Mouse (Mus musculus): ENCODE data around the gene Siah3. TPM values are rescaled to one million over a fixed set of nuclear protein-coding genes. Genes with fewer than 3 reads are reported as not detected.

The Siah3 gene
- total and polyA plus RNA-seq, 2 experiments from 2014 or later = not detected

DNA sequence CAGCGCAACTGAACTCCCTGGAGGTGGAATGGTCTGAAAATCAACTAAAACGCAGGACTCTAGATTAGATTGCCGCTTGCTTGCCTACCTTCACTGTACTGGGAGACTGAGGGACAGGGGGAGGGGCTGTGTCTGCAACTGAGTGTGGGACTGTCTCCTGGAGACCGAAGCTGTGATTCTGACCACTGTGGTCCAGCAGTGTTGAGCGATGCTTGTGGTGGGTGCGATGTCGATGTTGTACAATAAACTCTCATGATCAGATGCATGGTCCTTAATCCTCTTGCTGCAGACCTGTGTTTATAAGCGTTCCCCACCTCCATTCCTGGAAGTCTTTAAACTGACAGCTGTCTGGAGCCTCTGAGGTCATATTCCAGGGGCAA, 1.4 kb downstream of the Siah3 start:
- 23% methylated on average over 8 of the region's 8 CpGs for WGBS
- DNase-seq (ENCODE audit: low spot score) (no peak), ATAC-seq (ENCODE audit: insufficient read depth, low read depth) (no peak)
- Histone ChIP-seq H3K27ac (ENCODE audit: low read depth) (no peak overlapping the region), H3K36me3 (replicated peaks; ENCODE audit: control insufficient read depth, insufficient read depth, low read length) (no peaks in the 10 kb centered on the region), H3K4me3 (ENCODE audit: low read depth, low read length) (peak overlapping the region; percentile 13), H3K9me3 (replicated peaks; ENCODE audit: control insufficient read depth, low read length) (no peaks in the 10 kb centered on the region), H3K27me3 (ENCODE audit: control insufficient read depth, insufficient read depth, low read length) (peaks cover 32% of the 10 kb centered on the region), H3K9ac (replicated peaks; ENCODE audit: low read depth, low read length) (no peak overlapping the region), H3K4me1 (ENCODE audit: control insufficient read depth, insufficient read depth) (no peaks in the 10 kb centered on the region), H3K4me2 (ENCODE audit: low read depth, low read length) (peak overlapping the region; percentile 55)
- TF ChIP-seq CTCF (IDR thresholded peaks at IDR 0.05; ENCODE audit: low read depth) (no peak), EP300 (IDR thresholded peaks at IDR 0.05; ENCODE audit: low read depth) (no peak)

- H3K27ac ChIP-seq (ENCODE audit: low read depth) = no peak overlapping the region
- H3K36me3 ChIP-seq (replicated peaks; ENCODE audit: control insufficient read depth, insufficient read depth, low read length) = no peaks in the 10 kb centered on the region
- 76% methylated on average over 10 of the region's 10 CpGs for WGBS
- DNase-seq (ENCODE audit: low spot score) (no peak), ATAC-seq (ENCODE audit: insufficient read depth, low read depth) (no peak)
- H3K4me1 ChIP-seq (ENCODE audit: control insufficient read depth, insufficient read depth) = no peaks in the 10 kb centered on the region
- H3K9me3 ChIP-seq (replicated peaks; ENCODE audit: control insufficient read depth, low read length) = no peaks in the 10 kb centered on the region
- TF ChIP-seq EP300 (IDR thresholded peaks at IDR 0.05; ENCODE audit: low read depth) = no peak
- TF ChIP-seq CTCF (IDR thresholded peaks at IDR 0.05; ENCODE audit: low read depth) = no peak
- no peak overlapping the region for H3K4me3 ChIP-seq (ENCODE audit: low read depth, low read length)
- peaks cover 30% of the 10 kb centered on the region for H3K27me3 ChIP-seq (ENCODE audit: control insufficient read depth, insufficient read depth, low read length)
- H3K9ac ChIP-seq (replicated peaks; ENCODE audit: low read depth, low read length) = no peak overlapping the region
- H3K4me2 ChIP-seq (ENCODE audit: low read depth, low read length) = no peak overlapping the region
These were observed 3.6 kb downstream of the Siah3 start for GRCm38 (mm10) chr14:75459431-75459830.

DNA sequence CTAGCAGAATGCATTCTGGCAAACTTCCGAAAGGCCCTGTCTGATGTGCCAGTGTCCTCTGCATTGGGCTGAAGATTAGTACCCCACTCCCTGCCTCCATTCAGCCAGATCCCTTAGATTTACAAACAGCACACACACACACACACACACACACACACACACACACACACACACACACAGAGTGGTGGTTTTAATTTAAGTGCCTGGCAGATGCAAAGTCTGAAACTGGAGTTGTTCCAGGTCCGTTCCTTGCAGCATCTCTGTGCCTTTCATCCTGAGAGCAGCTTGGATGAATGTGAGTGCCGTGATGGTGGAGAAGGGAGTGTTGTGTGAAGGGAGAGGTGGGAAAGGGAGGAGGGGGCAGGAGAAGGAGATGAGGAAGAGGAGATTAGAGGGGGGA, 4.2 kb downstream of the Siah3 start:
- H3K4me2 ChIP-seq (ENCODE audit: low read depth, low read length) = no peak overlapping the region
- H3K27ac ChIP-seq (ENCODE audit: low read depth) = no peak overlapping the region
- H3K4me3 ChIP-seq (ENCODE audit: low read depth, low read length) = no peak overlapping the region
- ATAC-seq (ENCODE audit: insufficient read depth, low read depth) (no peak), DNase-seq (ENCODE audit: low spot score) (no peak)
- WGBS = 49% methylated on average over 3 of the region's 3 CpGs
- H3K36me3 ChIP-seq (replicated peaks; ENCODE audit: control insufficient read depth, insufficient read depth, low read length) = no peaks in the 10 kb centered on the region
- no peaks in the 10 kb centered on the region for H3K4me1 ChIP-seq (ENCODE audit: control insufficient read depth, insufficient read depth)
- TF ChIP-seq EP300 (IDR thresholded peaks at IDR 0.05; ENCODE audit: low read depth) = no peak
- TF ChIP-seq CTCF (IDR thresholded peaks at IDR 0.05; ENCODE audit: low read depth) = no peak
- H3K27me3 ChIP-seq (ENCODE audit: control insufficient read depth, insufficient read depth, low read length) = peaks cover 25% of the 10 kb centered on the region
- H3K9ac ChIP-seq (replicated peaks; ENCODE audit: low read depth, low read length) = no peak overlapping the region
- no peaks in the 10 kb centered on the region for H3K9me3 ChIP-seq (replicated peaks; ENCODE audit: control insufficient read depth, low read length)

DNA sequence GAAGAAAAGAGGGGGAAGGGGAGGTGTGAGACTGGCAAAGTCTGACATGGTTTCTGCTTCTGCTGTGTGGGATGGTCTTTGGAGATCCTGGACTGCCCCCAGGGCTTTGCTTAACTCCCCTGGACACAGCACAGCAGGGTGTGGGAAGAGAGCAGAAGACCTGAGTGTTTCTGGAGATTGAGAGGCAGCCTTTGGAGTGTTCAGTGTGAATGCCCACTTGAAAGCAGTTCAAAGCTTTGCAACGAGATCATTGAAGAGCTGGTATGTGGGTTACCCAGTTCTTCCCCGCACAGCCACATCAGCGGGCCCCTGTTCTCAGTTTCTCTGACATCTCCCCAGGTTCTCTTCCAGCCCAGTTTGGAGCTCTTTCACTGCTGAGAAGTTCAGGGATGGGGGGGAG, 4.7 kb downstream of the Siah3 start:
- TF ChIP-seq EP300 (IDR thresholded peaks at IDR 0.05; ENCODE audit: low read depth) = no peak
- no peak for TF ChIP-seq CTCF (IDR thresholded peaks at IDR 0.05; ENCODE audit: low read depth)
- no peaks in the 10 kb centered on the region for H3K9me3 ChIP-seq (replicated peaks; ENCODE audit: control insufficient read depth, low read length)
- no peak overlapping the region for H3K4me2 ChIP-seq (ENCODE audit: low read depth, low read length)
- no peak overlapping the region for H3K27ac ChIP-seq (ENCODE audit: low read depth)
- no peak for ATAC-seq (ENCODE audit: insufficient read depth, low read depth)
- H3K27me3 ChIP-seq (ENCODE audit: control insufficient read depth, insufficient read depth, low read length) = peaks cover 20% of the 10 kb centered on the region
- no peak overlapping the region for H3K4me3 ChIP-seq (ENCODE audit: low read depth, low read length)
- H3K4me1 ChIP-seq (ENCODE audit: control insufficient read depth, insufficient read depth) = no peaks in the 10 kb centered on the region
- H3K36me3 ChIP-seq (replicated peaks; ENCODE audit: control insufficient read depth, insufficient read depth, low read length) = no peaks in the 10 kb centered on the region
- WGBS = 51% methylated on average over 3 of the region's 3 CpGs
- H3K9ac ChIP-seq (replicated peaks; ENCODE audit: low read depth, low read length) = no peak overlapping the region
- DNase-seq (ENCODE audit: low spot score) = no peak

GRCm38 (mm10) chr14:75461770-75462169, 6.0 kb downstream of the Siah3 start:
- TF ChIP-seq CTCF (IDR thresholded peaks at IDR 0.05; ENCODE audit: low read depth) (no peak), EP300 (IDR thresholded peaks at IDR 0.05; ENCODE audit: low read depth) (no peak)

GRCm38 (mm10) chr14:75463171-75463570, 7.4 kb downstream of the Siah3 start:
- TF ChIP-seq EP300 (IDR thresholded peaks at IDR 0.05; ENCODE audit: low read depth) = no peak
- Histone ChIP-seq H3K27ac (ENCODE audit: low read depth) (no peak overlapping the region), H3K9me3 (replicated peaks; ENCODE audit: control insufficient read depth, low read length) (no peaks in the 10 kb centered on the region), H3K27me3 (ENCODE audit: control insufficient read depth, insufficient read depth, low read length) (no peaks in the 10 kb centered on the region), H3K36me3 (replicated peaks; ENCODE audit: control insufficient read depth, insufficient read depth, low read length) (no peaks in the 10 kb centered on the region), H3K4me1 (ENCODE audit: control insufficient read depth, insufficient read depth) (no peaks in the 10 kb centered on the region), H3K9ac (replicated peaks; ENCODE audit: low read depth, low read length) (no peak overlapping the region), H3K4me2 (ENCODE audit: low read depth, low read length) (no peak overlapping the region), H3K4me3 (ENCODE audit: low read depth, low read length) (no peak overlapping the region)
- no peak for DNase-seq (ENCODE audit: low spot score)
- 73% methylated on average over 4 of the region's 4 CpGs for WGBS
- ATAC-seq (ENCODE audit: insufficient read depth, low read depth) = no peak

More at GRCm38 (mm10) chr14:75461770-75462169, 6.0 kb downstream of the Siah3 start:
- H3K9me3 ChIP-seq (replicated peaks; ENCODE audit: control insufficient read depth, low read length) = no peaks in the 10 kb centered on the region
- no peaks in the 10 kb centered on the region for H3K4me1 ChIP-seq (ENCODE audit: control insufficient read depth, insufficient read depth)
- H3K27ac ChIP-seq (ENCODE audit: low read depth) = no peak overlapping the region
- H3K4me3 ChIP-seq (ENCODE audit: low read depth, low read length) = no peak overlapping the region
- no peaks in the 10 kb centered on the region for H3K36me3 ChIP-seq (replicated peaks; ENCODE audit: control insufficient read depth, insufficient read depth, low read length)
- H3K4me2 ChIP-seq (ENCODE audit: low read depth, low read length) = no peak overlapping the region
- no peak overlapping the region for H3K9ac ChIP-seq (replicated peaks; ENCODE audit: low read depth, low read length)
- DNase-seq (ENCODE audit: low spot score) = no peak
- WGBS = 72% methylated on average over 4 of the region's 4 CpGs
- 0 out of 2 replicates have a peak, but pooled peaks cover 8% of the 10 kb centered on the region for H3K27me3 ChIP-seq (ENCODE audit: control insufficient read depth, insufficient read depth, low read length)
- no peak for ATAC-seq (ENCODE audit: insufficient read depth, low read depth)
